Mouse (Mus musculus) cerebellum, adult 2 months (tissue): ENCODE data around the gene Adam11.

ENCODE experiments used
- CTCF ChIP-seq: fragments of 200-500 bp; IDR thresholded peaks from 2 replicates; pipeline ENCODE4 v1.5.1; 2011; ENCODE audit warnings: low read depth, mild to moderate bottlenecking, control low read depth, low read length, moderate library complexity, borderline replicate concordance; ENCODE audit not compliant: insufficient read depth
- POLR2A ChIP-seq: fragments of 200-500 bp; IDR thresholded peaks from 2 replicates; pipeline ENCODE4 v1.6.1; 2011; ENCODE audit warnings: low read length, control low read depth, borderline replicate concordance; ENCODE audit not compliant: insufficient read depth

DNA sequence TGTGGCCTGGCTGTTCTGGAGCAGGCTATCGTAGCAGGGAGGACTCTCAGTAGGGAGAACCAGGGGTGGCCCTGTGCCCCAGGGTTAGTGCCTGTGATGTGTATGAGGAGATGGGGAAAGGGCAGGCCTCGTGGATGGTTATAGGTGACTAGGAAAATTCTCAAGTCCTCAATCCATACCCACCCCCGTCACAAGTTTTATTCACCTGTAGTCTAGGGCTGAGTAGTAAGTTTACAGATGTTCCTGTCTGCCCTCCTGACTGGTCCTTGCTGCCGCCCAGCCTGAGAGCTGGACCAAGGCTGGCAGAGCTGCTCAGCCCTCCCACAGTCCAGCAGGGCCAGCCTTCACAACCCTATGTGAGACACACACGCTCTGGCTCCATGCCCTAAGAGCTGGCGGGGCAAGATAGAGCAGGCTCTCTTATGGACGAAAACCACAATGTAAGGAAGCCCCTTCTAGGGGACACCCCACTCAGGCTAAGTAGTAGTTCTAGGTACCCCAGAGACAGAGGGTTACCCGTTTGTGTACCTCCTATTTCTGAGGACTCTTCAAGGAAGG, 17.9 kb downstream of the Adam11 start:
- TF ChIP-seq CTCF (no peak), POLR2A (no peak)
